Mouse (Mus musculus) lung, embryonic 16.5 days (tissue): ENCODE results near the gene Myh9. TPM values are rescaled to one million over a fixed set of nuclear protein-coding genes. Genes with fewer than 3 reads are reported as not detected.

Source experiments
- ATAC-seq: fragments of 200-750 bp; cut with Nextera tagmentation; 2 replicates; pipeline ENCODE4 v1.8.0; 2017; ENCODE audit warnings: low read depth, mild to moderate bottlenecking, moderate library complexity
- H3K27ac ChIP-seq: fragments of 300-500 bp; sonication (generic); 2 replicates; pipeline ENCODE4 v1.5.1; 2014; ENCODE audit warnings: mild to moderate bottlenecking, control low read depth, low read length
- H3K27me3 ChIP-seq: fragments of 300-500 bp; sonication (generic); 2 replicates; pipeline ENCODE4 v1.6.1; 2014; ENCODE audit warnings: low read depth, low read length, mixed read lengths; ENCODE audit not compliant: control insufficient read depth, insufficient read depth
- H3K36me3 ChIP-seq: fragments of 300-500 bp; sonication (generic); 2 replicates; pipeline ENCODE4 v1.6.1; 2014; ENCODE audit warnings: low read length; ENCODE audit not compliant: control insufficient read depth, insufficient read depth
- H3K4me1 ChIP-seq: fragments of 300-500 bp; sonication (generic); replicated peaks from 2 replicates; pipeline ENCODE4 v1.6.1; 2014; ENCODE audit warnings: low read length, mixed read lengths; ENCODE audit not compliant: control insufficient read depth, insufficient read depth
- H3K4me2 ChIP-seq: fragments of 300-500 bp; sonication (generic); 2 replicates; pipeline ENCODE4 v1.6.1; 2014; ENCODE audit warnings: low read depth, low read length, control low read depth
- H3K4me3 ChIP-seq: fragments of 300-500 bp; sonication (generic); 2 replicates; pipeline ENCODE4 v1.5.1; 2014; ENCODE audit warnings: mild to moderate bottlenecking, low read length, control low read depth
- H3K9ac ChIP-seq: fragments of 300-500 bp; sonication (generic); 2 replicates; pipeline ENCODE4 v1.6.1; 2014; ENCODE audit warnings: low read length, control low read depth
- H3K9me3 ChIP-seq: fragments of 300-500 bp; sonication (generic); 2 replicates; pipeline ENCODE4 v1.6.1; 2016; ENCODE audit warnings: low read length; ENCODE audit not compliant: control insufficient read depth
- WGBS: fragments of 180-500 bp; shearing (Covaris S2); extraction: QIAGEN DNeasy Blood & Tissue Kit; methylation state at CpG from one replicate; pipeline ENCODE4 v1.1.7; 2014; 5-methylcytosine and 5-hydroxymethylcytosine counted together
- polyA plus RNA-seq: library from polyadenylated mRNA; unstranded; fragments of >200 nt; fragmentation: Nextera tagmentation; extraction: Ambion mirVana; gene quantifications from 2 replicates; pipeline ENCODE4 v1.2.1, GENCODE M21; 2015

Gene Myh9
- polyA plus RNA-seq, 1 experiment from 2014 or later: 77.6 TPM

DNA sequence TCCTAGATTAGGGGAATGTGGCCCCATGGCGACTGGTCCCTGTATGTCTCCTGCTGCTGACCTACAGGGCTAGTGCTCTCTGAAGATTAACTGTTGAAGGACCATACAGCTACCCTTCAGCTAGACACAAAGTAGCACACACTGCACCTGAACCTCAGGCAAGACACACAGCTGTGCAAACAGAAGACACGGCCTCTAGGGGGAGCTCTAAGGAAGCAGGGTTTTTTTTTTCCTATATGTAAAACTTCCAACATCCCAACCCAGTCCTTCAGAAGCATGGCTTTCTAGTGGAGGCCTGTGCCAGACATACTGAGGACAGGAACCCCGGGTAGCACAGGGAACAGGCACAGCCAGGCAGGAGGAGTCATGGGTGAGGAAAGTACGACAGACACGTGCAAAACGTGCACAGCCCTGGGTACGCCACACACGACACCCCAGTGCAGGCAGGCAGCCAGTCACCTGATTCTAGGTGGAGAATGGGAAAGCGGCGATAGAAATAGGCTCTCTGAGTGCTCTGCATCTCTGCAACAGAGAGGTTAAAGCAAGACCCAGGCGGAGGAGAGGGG lies 59.4 kb downstream of the Myh9 start:
- no peak overlapping the region for H3K4me2 ChIP-seq
- H3K4me1 ChIP-seq: no peaks in the 10 kb centered on the region
- H3K36me3 ChIP-seq: peaks cover 86% of the 10 kb centered on the region
- H3K9ac ChIP-seq: no peak overlapping the region
- H3K4me3 ChIP-seq: no peak overlapping the region
- no peaks in the 10 kb centered on the region for H3K27me3 ChIP-seq
- H3K9me3 ChIP-seq: no peaks in the 10 kb centered on the region
- 74% methylated on average over 11 of the region's 11 CpGs for WGBS
- H3K27ac ChIP-seq: no peak overlapping the region
- no peak for ATAC-seq

DNA sequence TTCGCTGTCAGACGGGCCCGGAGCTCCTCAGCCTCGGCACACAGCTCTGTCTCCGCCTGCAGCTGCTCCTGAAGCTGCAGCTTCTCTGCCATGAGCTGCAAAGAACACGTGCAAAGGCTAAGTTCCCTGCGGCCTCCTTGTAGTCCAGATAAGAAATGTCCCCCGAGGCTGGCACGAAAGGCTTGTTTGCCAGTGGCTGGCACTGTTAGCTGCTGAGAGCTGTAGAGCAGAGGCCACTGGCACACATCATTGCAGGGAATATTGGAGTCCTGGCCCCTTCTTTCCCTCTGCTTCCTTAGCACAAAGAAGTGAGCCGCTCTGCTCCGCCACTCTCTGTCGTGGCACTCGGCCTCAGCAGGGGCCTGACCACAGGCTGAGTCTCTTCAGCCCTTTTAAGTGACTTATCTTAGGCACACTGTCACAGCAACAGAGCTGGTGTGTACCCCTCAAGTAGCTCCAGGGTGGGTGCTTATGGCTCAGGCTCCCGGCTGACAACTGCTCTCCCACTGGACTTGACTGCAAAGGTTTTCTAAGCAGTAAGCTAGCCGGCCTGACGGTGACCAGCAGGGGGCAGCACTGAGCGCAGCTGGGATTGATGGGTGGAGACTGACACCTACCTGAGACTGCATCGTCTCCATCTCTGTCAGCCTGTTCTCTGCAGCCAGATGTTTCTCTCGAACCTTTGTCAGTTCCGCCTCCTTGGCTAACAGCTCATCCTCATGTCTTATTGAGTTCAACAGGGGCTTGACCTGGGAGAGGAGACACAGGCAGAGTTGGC lies 66.6 kb downstream of the Myh9 start:
- 64% methylated on average over 20 of the region's 20 CpGs for WGBS
- H3K4me3 ChIP-seq: no peak overlapping the region
- no peak overlapping the region for H3K4me2 ChIP-seq
- no peak overlapping the region for H3K9ac ChIP-seq
- H3K9me3 ChIP-seq: no peaks in the 10 kb centered on the region
- peak; percentile 31; the same call in 1 of the 2 replicates for ATAC-seq
- peaks cover 90% of the 10 kb centered on the region for H3K36me3 ChIP-seq
- H3K27ac ChIP-seq: no peak overlapping the region
- H3K27me3 ChIP-seq: no peaks in the 10 kb centered on the region
- H3K4me1 ChIP-seq: no peaks in the 10 kb centered on the region

DNA sequence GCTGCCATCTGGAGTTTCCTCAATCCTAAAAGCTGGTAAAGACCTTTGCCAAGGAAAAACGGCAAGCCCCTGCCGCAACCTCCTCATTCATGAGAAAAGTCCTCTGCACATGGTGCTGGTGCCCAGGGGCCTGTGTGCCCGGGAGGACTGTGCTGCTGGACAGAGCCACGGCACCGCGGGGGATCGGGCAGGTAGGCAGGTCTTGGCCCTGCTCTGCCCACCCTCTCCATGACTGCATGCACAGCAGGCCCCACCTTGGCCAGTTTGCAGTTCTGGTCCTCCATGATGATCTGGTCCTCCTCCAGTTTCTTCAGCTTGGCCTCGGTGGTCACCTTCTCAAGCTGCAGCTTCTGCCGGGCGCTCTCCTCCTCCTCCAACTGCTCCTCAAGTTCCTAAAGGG lies 67.7 kb downstream of the Myh9 start:
- H3K4me3 ChIP-seq: no peak overlapping the region
- no peaks in the 10 kb centered on the region for H3K4me1 ChIP-seq
- H3K27ac ChIP-seq: no peak overlapping the region
- WGBS: 92% methylated on average over 10 of the region's 10 CpGs
- no peak overlapping the region for H3K4me2 ChIP-seq
- H3K36me3 ChIP-seq: peaks cover 91% of the 10 kb centered on the region
- no peaks in the 10 kb centered on the region for H3K27me3 ChIP-seq
- H3K9ac ChIP-seq: no peak overlapping the region
- no peak for ATAC-seq
- no peaks in the 10 kb centered on the region for H3K9me3 ChIP-seq

DNA sequence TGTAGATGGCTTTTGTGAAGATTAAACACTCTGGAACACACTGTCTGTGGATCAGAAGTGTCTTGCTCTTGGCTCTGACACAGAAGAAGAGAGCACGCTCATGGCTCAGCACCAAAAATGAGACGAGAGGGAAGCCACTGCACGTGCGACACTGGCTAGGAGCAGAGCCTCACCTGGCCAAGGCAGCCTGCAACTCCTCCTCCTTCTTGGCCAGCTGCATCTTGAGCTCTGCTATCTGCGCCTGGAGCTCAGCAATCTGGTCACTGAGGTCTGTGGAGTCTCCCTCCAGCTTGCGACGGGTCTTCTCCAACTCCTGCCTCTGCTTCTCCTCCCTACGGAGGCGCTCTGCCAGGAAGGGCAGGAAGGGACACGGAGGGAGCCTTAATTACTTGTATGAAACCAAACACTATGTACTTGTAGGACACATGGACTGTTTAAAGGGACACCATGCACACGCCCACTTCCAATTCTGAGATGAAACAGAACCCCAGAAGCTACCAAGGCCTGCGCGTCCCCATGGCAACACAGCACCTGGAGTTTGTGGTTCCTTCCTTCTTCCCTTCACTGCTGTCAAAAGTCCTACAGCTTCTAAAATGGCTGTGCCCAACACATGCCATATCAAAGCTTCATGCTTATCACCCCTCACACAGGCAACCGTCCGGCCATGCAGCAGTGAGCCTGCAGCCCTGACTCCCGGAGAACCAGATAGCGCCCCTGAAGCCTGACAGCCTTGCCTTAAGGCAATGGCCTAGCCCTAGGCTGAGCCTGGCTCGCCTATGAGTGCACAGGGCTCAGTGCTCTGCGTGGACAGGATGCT lies 68.7 kb downstream of the Myh9 start:
- Histone ChIP-seq H3K4me1 (no peaks in the 10 kb centered on the region), H3K27me3 (no peaks in the 10 kb centered on the region), H3K9ac (no peak overlapping the region), H3K27ac (no peak overlapping the region), H3K9me3 (no peaks in the 10 kb centered on the region), H3K4me3 (no peak overlapping the region), H3K4me2 (no peak overlapping the region), H3K36me3 (peaks cover 93% of the 10 kb centered on the region)
- no peak for ATAC-seq
- WGBS: 83% methylated on average over 19 of the region's 19 CpGs

DNA sequence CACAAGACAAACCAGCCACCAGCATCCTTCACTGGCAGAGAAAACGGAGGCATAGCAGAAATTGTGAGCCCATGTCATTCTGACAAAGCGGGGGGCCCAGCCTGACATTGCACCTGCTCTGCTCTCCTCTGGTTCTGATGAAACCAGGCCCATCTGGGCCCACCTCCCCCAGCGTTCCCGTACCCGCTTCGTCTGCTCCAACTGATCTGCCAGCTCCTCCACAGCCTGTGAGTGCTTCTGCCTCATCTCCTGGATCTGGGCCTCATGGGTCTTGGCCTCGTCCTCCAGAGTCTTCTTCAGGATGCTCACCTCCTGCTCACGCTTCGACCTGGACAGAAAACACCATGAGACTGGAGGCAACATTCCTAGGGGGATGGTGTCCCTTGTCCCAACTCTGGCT lies 71.0 kb downstream of the Myh9 start:
- WGBS: 95% methylated on average over 9 of the region's 9 CpGs
- ATAC-seq: no peak

DNA sequence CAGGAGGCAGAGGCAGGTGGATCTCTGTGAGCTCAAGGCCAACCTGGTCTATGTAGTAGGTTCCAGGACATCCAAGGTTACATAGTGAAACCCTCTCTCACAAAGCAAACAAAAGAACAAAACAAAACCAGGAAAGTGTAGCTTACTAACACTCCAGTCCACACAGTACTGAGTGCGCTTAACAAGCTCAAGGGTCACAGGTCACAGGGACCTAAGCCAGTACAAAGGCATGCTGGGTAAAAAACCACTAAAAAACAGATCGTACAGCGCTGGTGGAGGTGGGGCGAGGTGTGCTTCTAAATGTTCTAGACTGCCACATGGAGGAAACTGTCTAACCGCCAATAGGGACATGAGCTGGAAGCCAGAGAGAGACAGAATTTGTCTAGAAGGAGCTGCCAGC lies 71.6 kb downstream of the Myh9 start:
- no peak overlapping the region for H3K27ac ChIP-seq
- no peaks in the 10 kb centered on the region for H3K9me3 ChIP-seq
- WGBS: 92% methylated on average over 5 of the region's 5 CpGs
- no peak for ATAC-seq
- H3K4me2 ChIP-seq: no peak overlapping the region
- H3K36me3 ChIP-seq: peaks cover 94% of the 10 kb centered on the region
- no peak overlapping the region for H3K9ac ChIP-seq
- H3K4me3 ChIP-seq: no peak overlapping the region
- H3K4me1 ChIP-seq: no peaks in the 10 kb centered on the region; the same call in 1 of the 2 replicates
- H3K27me3 ChIP-seq: no peaks in the 10 kb centered on the region

More for the DNA sequence above, 71.0 kb downstream of the Myh9 start:
- H3K9ac ChIP-seq: no peak overlapping the region
- no peak overlapping the region for H3K4me2 ChIP-seq
- H3K4me3 ChIP-seq: no peak overlapping the region
- peaks cover 94% of the 10 kb centered on the region for H3K36me3 ChIP-seq
- H3K4me1 ChIP-seq: no peaks in the 10 kb centered on the region
- H3K27me3 ChIP-seq: no peaks in the 10 kb centered on the region
- no peak overlapping the region for H3K27ac ChIP-seq
- no peaks in the 10 kb centered on the region for H3K9me3 ChIP-seq

DNA sequence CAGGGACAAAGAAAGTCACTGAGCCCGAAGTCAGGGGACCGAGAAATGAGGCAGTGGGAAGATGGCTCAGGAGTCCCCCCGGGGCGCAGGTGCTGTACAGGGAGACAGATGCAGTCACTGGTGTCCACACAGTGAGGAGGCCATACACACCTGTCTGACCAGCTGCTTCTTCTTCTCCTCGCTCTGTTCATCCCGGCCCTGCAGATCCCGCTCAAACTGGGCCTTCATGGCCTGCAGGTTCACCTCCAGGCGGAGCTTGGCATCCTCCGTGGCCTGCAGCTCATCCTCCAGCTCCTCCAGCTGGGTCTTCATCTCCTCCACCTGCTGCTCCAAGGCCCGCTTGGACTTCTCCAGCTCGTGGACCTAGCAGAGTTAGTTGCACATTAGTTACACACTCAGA lies 75.0 kb downstream of the Myh9 start:
- Histone ChIP-seq H3K27me3 (no peaks in the 10 kb centered on the region), H3K27ac (no peak overlapping the region), H3K9me3 (no peaks in the 10 kb centered on the region), H3K4me2 (no peak overlapping the region), H3K4me3 (no peak overlapping the region), H3K9ac (no peak overlapping the region), H3K4me1 (peaks cover 3% of the 10 kb centered on the region; the same call in 1 of the 2 replicates), H3K36me3 (peaks cover 91% of the 10 kb centered on the region)
- no peak for ATAC-seq
- WGBS: 91% methylated on average over 11 of the region's 11 CpGs

DNA sequence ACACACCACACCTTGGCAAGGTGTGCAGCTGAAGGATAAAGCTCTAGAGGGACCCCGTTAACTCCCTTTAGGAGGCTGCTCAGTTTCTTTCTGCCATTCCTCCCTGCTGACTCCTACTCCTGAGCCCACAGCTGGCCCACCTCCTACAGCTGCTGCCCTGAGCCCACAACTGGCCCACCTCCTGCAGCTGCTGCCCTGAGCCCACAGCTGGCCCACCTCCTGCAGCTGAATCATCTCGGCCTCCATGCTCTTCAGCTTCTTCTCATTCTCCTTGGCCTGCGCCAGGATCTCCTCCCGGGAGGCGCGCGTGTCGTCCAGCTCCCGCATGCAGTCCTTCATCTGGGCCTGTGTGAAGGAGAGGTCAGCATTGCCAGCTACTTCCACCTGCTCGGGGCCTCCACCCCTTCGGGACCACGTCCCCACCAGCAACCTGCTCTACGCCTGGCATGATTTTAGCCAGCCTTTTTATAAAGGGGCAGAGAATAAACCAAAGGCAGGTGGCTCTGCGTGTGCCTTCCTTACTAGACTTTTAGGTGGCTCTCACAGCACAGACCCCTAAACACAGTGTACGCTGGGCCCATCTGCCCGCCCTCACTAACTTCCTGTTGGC lies 76.4 kb downstream of the Myh9 start:
- ATAC-seq: no peak
- H3K4me3 ChIP-seq: no peak overlapping the region
- peaks cover 89% of the 10 kb centered on the region for H3K36me3 ChIP-seq
- 90% methylated on average over 16 of the region's 16 CpGs for WGBS
- H3K4me2 ChIP-seq: no peak overlapping the region
- no peak overlapping the region for H3K9ac ChIP-seq
- H3K4me1 ChIP-seq: peaks cover 3% of the 10 kb centered on the region; the same call in 1 of the 2 replicates
- H3K9me3 ChIP-seq: no peaks in the 10 kb centered on the region
- peak overlapping the region; percentile 69 for H3K27ac ChIP-seq
- H3K27me3 ChIP-seq: no peaks in the 10 kb centered on the region
